Mouse (Mus musculus): ENCODE results near the gene Mgst2.

The Mgst2 gene

GRCm38 (mm10) chr3:51700731-51701280 is 40.6 kb downstream of the Mgst2 start:
- CTCF ChIA-PET, result interaction anchor here (0.6 to 0.8 kb wide), 3 partner anchors 37 to 119 kb away, joined by 3 to 4 read pairs (median 3); no protein-coding TSS in a partner anchor

GRCm38 (mm10) chr3:51701281-51701751 is 41.2 kb downstream of the Mgst2 start:
- CTCF ChIA-PET, result interaction anchor here (0.6 to 0.8 kb wide), 3 partner anchors 38 to 119 kb away, joined by 3 to 4 read pairs (median 3); no protein-coding TSS in a partner anchor

GRCm38 (mm10) chr3:51701950-51702349 is 41.8 kb downstream of the Mgst2 start:
- CTCF ChIA-PET, result no interaction called here

- CTCF ChIA-PET, result no interaction called here
Measured at GRCm38 (mm10) chr3:51702701-51703286, 42.6 kb downstream of the Mgst2 start.

GRCm38 (mm10) chr3:51703478-51703877 is 43.3 kb downstream of the Mgst2 start:
- CTCF ChIA-PET, result no interaction called here

GRCm38 (mm10) chr3:51705220-51705619 is 45.1 kb downstream of the Mgst2 start:
- CTCF ChIA-PET, result no interaction called here

- CTCF ChIA-PET, result no interaction called here
Measured at GRCm38 (mm10) chr3:51708375-51708745, 48.2 kb downstream of the Mgst2 start.

GRCm38 (mm10) chr3:51708746-51709411 is 48.7 kb downstream of the Mgst2 start:
- CTCF ChIA-PET, result interaction anchor here (0.6 kb wide), 1 partner anchor 18 kb away, joined by 12 read pairs; no protein-coding TSS in a partner anchor

GRCm38 (mm10) chr3:51712382-51712781 is 52.2 kb downstream of the Mgst2 start:
- CTCF ChIA-PET, result no interaction called here

GRCm38 (mm10) chr3:51713233-51713632 is 53.1 kb downstream of the Mgst2 start:
- CTCF ChIA-PET, result no interaction called here

GRCm38 (mm10) chr3:51714469-51714868 is 54.3 kb downstream of the Mgst2 start:
- CTCF ChIA-PET, result no interaction called here

- CTCF ChIA-PET, result no interaction called here
Measured at GRCm38 (mm10) chr3:51717455-51717854, 57.3 kb downstream of the Mgst2 start.

- CTCF ChIA-PET, result no interaction called here
Measured at GRCm38 (mm10) chr3:51717909-51718308, 57.7 kb downstream of the Mgst2 start.

- CTCF ChIA-PET, result no interaction called here
Measured at GRCm38 (mm10) chr3:51719373-51719772, 59.2 kb downstream of the Mgst2 start.

- CTCF ChIA-PET, result no interaction called here
Measured at GRCm38 (mm10) chr3:51719982-51720381, 59.8 kb downstream of the Mgst2 start.

GRCm38 (mm10) chr3:51726257-51726656 is 66.1 kb downstream of the Mgst2 start:
- CTCF ChIA-PET, result interaction anchor here (0.6 kb wide), 1 partner anchor 17 kb away, joined by 12 read pairs; no protein-coding TSS in a partner anchor

- CTCF ChIA-PET, result no interaction called here
Measured at GRCm38 (mm10) chr3:51727487-51727886, 67.3 kb downstream of the Mgst2 start.

GRCm38 (mm10) chr3:51727968-51728367 is 67.8 kb downstream of the Mgst2 start:
- CTCF ChIA-PET, result no interaction called here

GRCm38 (mm10) chr3:51728456-51728855 is 68.3 kb downstream of the Mgst2 start:
- CTCF ChIA-PET, result no interaction called here

- CTCF ChIA-PET, result no interaction called here
Measured at GRCm38 (mm10) chr3:51729109-51729918, 69.2 kb downstream of the Mgst2 start.

- CTCF ChIA-PET, result no interaction called here
Measured at GRCm38 (mm10) chr3:51730662-51731061, 70.5 kb downstream of the Mgst2 start.

GRCm38 (mm10) chr3:51731949-51732636 is 71.9 kb downstream of the Mgst2 start:
- CTCF ChIA-PET, result interaction anchor here (0.7 kb wide), 1 partner anchor 1536 kb away, joined by 3 read pairs; no protein-coding TSS in a partner anchor
